Mouse (Mus musculus) forelimb bud, embryonic 11.5 days (tissue): ENCODE measurements around the gene Atg16l1.

Source experiments
- DNase-seq: peaks from one replicate; pipeline ENCODE4 v3.0.0-alpha.2; 2012; ENCODE audit warnings: low read depth, low spot score

Gene Atg16l1

GRCm38 (mm10) chr1:87755641-87756470 lies at the start of gene Atg16l1:
TSS of gene Atg16l1 (plus strand) at chr1:87755870.
- DNase-seq = peak; percentile 93

GRCm38 (mm10) chr1:87706361-87706760 lies 49.3 kb upstream of the Atg16l1 start:
- no peak for DNase-seq

GRCm38 (mm10) chr1:87709020-87709419 lies 46.6 kb upstream of the Atg16l1 start:
- DNase-seq = no peak

- no peak for DNase-seq
Observed at GRCm38 (mm10) chr1:87709661-87710270, 45.9 kb upstream of the Atg16l1 start.

GRCm38 (mm10) chr1:87711938-87712613 lies 43.6 kb upstream of the Atg16l1 start:
- no peak for DNase-seq

- DNase-seq = no peak
Observed at GRCm38 (mm10) chr1:87712614-87712971, 43.1 kb upstream of the Atg16l1 start.

- DNase-seq = peak; percentile 25
Observed at GRCm38 (mm10) chr1:87721382-87721781, 34.3 kb upstream of the Atg16l1 start.

GRCm38 (mm10) chr1:87722081-87722480 lies 33.6 kb upstream of the Atg16l1 start:
- no peak for DNase-seq

GRCm38 (mm10) chr1:87723351-87723750 lies 32.3 kb upstream of the Atg16l1 start:
- DNase-seq = no peak

GRCm38 (mm10) chr1:87729070-87729469 lies 26.6 kb upstream of the Atg16l1 start:
- no peak for DNase-seq

- no peak for DNase-seq
Observed at GRCm38 (mm10) chr1:87729850-87730249, 25.8 kb upstream of the Atg16l1 start.

- no peak for DNase-seq
Observed at GRCm38 (mm10) chr1:87730271-87730670, 25.4 kb upstream of the Atg16l1 start.

GRCm38 (mm10) chr1:87733212-87733611 lies 22.5 kb upstream of the Atg16l1 start:
- no peak for DNase-seq

GRCm38 (mm10) chr1:87734153-87734552 lies 21.5 kb upstream of the Atg16l1 start:
- DNase-seq = no peak

GRCm38 (mm10) chr1:87740584-87741290 lies 14.9 kb upstream of the Atg16l1 start:
- no peak for DNase-seq

GRCm38 (mm10) chr1:87749360-87749973 lies 6.2 kb upstream of the Atg16l1 start:
- DNase-seq = no peak

GRCm38 (mm10) chr1:87763821-87764220 lies 8.2 kb downstream of the Atg16l1 start:
- no peak for DNase-seq

GRCm38 (mm10) chr1:87765741-87766140 lies 10.1 kb downstream of the Atg16l1 start:
- no peak for DNase-seq

GRCm38 (mm10) chr1:87766233-87766632 lies 10.6 kb downstream of the Atg16l1 start:
- DNase-seq = no peak

GRCm38 (mm10) chr1:87769263-87769662 lies 13.6 kb downstream of the Atg16l1 start:
- DNase-seq = no peak

- DNase-seq = no peak
Observed at GRCm38 (mm10) chr1:87770486-87770885, 14.8 kb downstream of the Atg16l1 start.
